Mouse (Mus musculus): ENCODE results near the gene Cog2. TPM values are rescaled to one million over a fixed set of nuclear protein-coding genes. Genes with fewer than 3 reads are reported as not detected.

Gene Cog2
- polyA plus RNA-seq, 1 experiment = 14.2 TPM

DNA sequence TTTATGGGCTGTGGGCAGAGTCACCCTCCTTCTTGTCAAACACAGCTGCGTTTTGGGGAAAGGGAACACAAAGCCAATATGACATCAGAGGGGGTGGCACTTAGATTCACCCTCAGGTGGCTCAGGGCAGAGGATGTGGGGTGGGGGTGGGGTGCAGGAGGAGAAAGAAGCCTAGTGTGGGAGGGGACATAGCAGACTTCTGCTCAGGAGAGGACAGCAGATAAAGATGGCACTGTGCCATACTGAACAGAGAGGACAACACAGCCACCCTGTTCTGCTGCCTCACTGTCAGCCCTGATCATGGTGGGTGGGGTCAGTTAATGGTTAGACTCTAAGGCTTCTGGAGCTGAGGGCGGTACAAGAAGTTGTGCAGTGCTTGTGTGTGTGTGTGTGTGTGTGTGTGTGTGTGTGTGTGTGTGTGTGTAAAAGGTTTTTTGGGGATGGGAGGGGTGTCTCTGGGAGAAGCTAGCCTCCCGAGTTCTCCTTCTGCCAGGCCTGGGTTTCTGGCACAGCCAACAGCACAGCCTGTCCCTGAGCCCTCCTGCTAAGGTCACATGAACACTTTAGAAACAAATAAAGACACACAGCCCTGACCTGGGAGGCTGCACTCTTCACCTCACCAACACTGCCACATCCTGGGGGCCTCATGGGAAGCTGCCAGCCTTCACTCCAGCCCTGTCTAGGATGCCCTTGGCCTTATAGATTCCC is 65.3 kb downstream of the Cog2 start:
- peaks cover 2% of the 10 kb centered on the region; the same call in 1 of the 2 replicates for H3K4me1 ChIP-seq (ENCODE audit: control insufficient read depth, insufficient read depth, low read length)
- peak overlapping the region; percentile 79 for H3K27ac ChIP-seq (ENCODE audit: control insufficient read depth, insufficient read depth, low read depth, low read length)

DNA sequence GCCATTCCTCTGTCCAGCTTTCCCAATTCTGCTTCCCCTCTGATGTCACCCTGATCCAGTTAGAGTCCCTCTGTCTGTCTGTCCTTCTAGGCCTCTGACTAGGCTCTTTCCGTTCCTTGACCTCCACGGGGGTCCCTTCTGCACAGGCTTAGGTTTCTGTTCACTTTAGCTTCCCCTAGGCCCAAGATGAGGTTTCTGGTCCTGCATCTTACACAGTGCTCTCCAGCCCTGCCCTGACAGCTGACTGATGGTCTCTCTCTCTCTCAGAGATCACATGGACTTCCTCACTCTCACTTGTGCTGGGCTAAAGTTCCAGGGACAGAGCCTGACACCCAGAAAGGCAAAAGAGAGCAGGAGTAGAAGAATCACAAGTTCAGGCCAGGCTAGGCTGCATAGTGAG is 66.0 kb downstream of the Cog2 start:
- Histone ChIP-seq H3K4me3 (ENCODE audit: control insufficient read depth, low read depth, low read length) (no peak overlapping the region), H3K36me3 (ENCODE audit: control insufficient read depth, insufficient read depth, low read length) (no peaks in the 10 kb centered on the region), H3K27ac (ENCODE audit: control insufficient read depth, insufficient read depth, low read depth, low read length) (peak overlapping the region; percentile 79), H3K27me3 (ENCODE audit: control insufficient read depth, insufficient read depth, low read length) (no peaks in the 10 kb centered on the region), H3K4me1 (ENCODE audit: control insufficient read depth, insufficient read depth, low read length) (peaks cover 2% of the 10 kb centered on the region; the same call in 1 of the 2 replicates)
- TF ChIP-seq POLR2A (IDR thresholded peaks at IDR 0.05; ENCODE audit: control insufficient read depth, low read depth, low read length) (no peak), CTCF (IDR thresholded peaks at IDR 0.05; ENCODE audit: control insufficient read depth, insufficient read depth, insufficient replicate concordance, low read depth, low read length) (no peak)

More for the DNA sequence above, 65.3 kb downstream of the Cog2 start:
- Histone ChIP-seq H3K4me3 (ENCODE audit: control insufficient read depth, low read depth, low read length) (no peak overlapping the region), H3K27me3 (ENCODE audit: control insufficient read depth, insufficient read depth, low read length) (no peaks in the 10 kb centered on the region), H3K36me3 (ENCODE audit: control insufficient read depth, insufficient read depth, low read length) (no peaks in the 10 kb centered on the region)
- TF ChIP-seq CTCF (IDR thresholded peaks at IDR 0.05; ENCODE audit: control insufficient read depth, insufficient read depth, insufficient replicate concordance, low read depth, low read length) (no peak), POLR2A (IDR thresholded peaks at IDR 0.05; ENCODE audit: control insufficient read depth, low read depth, low read length) (no peak)

DNA sequence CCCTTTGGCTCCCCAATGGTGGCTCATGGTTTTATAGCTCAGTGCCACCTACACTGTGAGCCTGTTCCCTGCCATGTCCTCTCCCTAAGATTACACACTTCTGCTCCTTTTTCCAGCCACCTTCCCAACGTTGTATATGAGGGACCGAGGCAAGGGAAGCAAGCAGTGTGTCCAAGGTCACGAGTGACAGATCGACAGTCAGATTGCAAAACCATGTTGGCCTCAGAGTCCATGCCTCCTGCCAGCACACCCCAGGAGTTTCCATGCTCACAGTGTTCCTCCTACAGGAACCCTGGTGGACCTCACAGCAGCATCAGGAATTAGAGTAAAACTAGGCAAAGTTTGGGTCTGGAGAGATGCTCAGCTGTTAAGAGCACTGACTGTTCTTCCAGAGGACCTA is 68.8 kb downstream of the Cog2 start:
- no peaks in the 10 kb centered on the region for H3K27me3 ChIP-seq (ENCODE audit: control insufficient read depth, insufficient read depth, low read length)
- H3K4me3 ChIP-seq (ENCODE audit: control insufficient read depth, low read depth, low read length) = no peak overlapping the region
- peaks cover 2% of the 10 kb centered on the region; the same call in 1 of the 2 replicates for H3K4me1 ChIP-seq (ENCODE audit: control insufficient read depth, insufficient read depth, low read length)
- no peaks in the 10 kb centered on the region for H3K36me3 ChIP-seq (ENCODE audit: control insufficient read depth, insufficient read depth, low read length)
- H3K27ac ChIP-seq (ENCODE audit: control insufficient read depth, insufficient read depth, low read depth, low read length) = no peak overlapping the region
- TF ChIP-seq POLR2A (IDR thresholded peaks at IDR 0.05; ENCODE audit: control insufficient read depth, low read depth, low read length) (no peak), CTCF (IDR thresholded peaks at IDR 0.05; ENCODE audit: control insufficient read depth, insufficient read depth, insufficient replicate concordance, low read depth, low read length) (no peak)

Other genes starting within 250 kb of the Cog2 start
- gene Pgbd5, start 81.1 kb upstream of the Cog2 start, polyA plus RNA-seq (2012; rRNA removed) = 15.7 and 20.0 TPM in 2 replicates
- gene Agt, start 48.9 kb downstream of the Cog2 start, polyA plus RNA-seq (2012; rRNA removed) = 143 and 231 TPM in 2 replicates
- 0.58 and 0.75 TPM in 2 replicates for gene Capn9, start 55.3 kb downstream of the Cog2 start, polyA plus RNA-seq (2012; rRNA removed)
- 15.9 and 17.3 TPM in 2 replicates for gene 2310022B05Rik, start 142.6 kb downstream of the Cog2 start, polyA plus RNA-seq (2012; rRNA removed)
- 8.2 and 9.2 TPM in 2 replicates for gene Ttc13, start 201.2 kb downstream of the Cog2 start, polyA plus RNA-seq (2012; rRNA removed)
- 13.5 and 14.9 TPM in 2 replicates for gene Arv1, start 201.4 kb downstream of the Cog2 start, polyA plus RNA-seq (2012; rRNA removed)
- 10.9 and 11.2 TPM in 2 replicates for gene Fam89a, start 231.1 kb downstream of the Cog2 start, polyA plus RNA-seq (2012; rRNA removed)